Mouse (Mus musculus) layer of hippocampus, adult 9-10 months (tissue): Measurements from ENCODE around the gene Ip6k2.

Experiments used
- DNase-seq: peaks from one replicate; pipeline ENCODE4 v3.0.0; 2022; ENCODE audit warnings: low spot score

Gene Ip6k2

DNA sequence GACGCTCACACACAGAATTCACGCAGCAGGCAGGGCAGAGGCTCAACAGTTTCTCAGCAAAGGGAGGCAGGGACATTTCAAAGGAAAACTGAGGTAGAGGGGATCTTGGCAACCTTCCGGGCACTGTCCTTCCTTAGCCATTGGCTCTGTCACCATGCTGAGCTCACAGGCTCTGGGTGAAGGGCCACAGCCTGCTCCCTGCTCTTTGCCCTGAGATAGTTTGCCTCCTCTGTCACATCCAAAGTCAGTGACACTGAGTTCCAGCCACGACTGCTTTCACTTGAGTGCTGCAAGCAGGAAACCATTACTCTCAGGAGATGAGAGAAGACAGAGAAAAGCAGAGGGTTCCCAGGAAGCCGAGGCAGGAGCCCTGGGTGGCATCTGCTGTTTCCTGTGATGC lies 36.5 kb downstream of the Ip6k2 start:
- no peak for DNase-seq

DNA sequence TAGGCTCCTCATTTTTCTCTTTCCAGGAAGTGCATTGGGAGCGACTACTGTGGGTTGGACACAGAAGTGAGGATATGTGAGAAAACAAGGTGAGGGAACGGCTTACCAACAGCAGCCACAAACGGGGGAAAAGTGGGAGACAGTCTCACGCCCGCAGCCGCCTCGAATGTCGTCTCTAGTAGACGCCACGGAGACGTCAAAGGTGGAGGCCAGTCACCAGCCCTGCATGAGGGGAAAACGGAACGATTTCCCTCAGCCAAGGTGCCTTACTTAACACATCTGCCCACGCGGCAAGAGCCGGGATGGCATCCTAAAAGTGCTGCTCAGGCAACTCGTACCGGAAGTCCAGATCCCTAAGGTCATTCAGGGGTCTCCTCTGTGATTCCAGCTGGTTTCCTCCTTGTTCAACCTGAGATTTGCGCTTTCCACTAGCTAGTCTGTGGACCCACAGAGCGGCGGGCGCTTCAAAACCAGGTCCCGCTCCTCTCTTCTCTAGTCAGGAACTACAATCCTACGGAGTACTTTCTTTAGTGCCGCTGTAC lies 40.6 kb downstream of the Ip6k2 start:
- no peak for DNase-seq

DNA sequence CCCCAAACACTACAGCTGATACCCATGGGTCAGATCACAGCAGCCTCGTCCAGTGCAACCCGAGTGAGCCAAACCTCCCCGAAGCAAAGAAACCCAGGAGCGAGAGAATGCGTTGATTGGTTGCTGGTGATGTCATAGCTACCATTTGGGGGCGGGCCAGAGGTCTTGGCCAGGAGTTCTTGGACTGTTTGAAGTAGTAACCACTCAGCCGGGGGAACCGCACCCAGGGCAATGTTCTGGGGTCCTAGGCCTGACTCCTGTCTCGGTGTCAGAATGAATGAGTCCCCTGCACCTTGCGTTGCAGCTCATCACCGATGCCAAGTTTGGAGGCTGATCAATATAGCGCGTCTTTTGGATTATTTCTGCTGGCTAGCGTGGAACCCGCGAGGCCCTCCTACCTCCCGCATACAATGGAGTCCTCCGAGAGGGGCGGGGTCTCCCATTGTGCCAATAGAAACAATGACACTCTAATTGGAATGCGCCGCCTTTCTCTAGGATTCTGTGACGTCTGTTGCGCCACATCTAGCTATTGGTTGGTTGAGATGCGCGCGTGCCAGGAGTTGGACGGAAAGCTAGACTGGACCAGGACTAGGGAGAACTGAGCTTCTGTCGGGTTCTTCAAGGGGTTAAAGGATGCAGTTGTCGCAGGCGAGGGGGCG lies 41.3 kb downstream of the Ip6k2 start:
- DNase-seq = peak; percentile 81

DNA sequence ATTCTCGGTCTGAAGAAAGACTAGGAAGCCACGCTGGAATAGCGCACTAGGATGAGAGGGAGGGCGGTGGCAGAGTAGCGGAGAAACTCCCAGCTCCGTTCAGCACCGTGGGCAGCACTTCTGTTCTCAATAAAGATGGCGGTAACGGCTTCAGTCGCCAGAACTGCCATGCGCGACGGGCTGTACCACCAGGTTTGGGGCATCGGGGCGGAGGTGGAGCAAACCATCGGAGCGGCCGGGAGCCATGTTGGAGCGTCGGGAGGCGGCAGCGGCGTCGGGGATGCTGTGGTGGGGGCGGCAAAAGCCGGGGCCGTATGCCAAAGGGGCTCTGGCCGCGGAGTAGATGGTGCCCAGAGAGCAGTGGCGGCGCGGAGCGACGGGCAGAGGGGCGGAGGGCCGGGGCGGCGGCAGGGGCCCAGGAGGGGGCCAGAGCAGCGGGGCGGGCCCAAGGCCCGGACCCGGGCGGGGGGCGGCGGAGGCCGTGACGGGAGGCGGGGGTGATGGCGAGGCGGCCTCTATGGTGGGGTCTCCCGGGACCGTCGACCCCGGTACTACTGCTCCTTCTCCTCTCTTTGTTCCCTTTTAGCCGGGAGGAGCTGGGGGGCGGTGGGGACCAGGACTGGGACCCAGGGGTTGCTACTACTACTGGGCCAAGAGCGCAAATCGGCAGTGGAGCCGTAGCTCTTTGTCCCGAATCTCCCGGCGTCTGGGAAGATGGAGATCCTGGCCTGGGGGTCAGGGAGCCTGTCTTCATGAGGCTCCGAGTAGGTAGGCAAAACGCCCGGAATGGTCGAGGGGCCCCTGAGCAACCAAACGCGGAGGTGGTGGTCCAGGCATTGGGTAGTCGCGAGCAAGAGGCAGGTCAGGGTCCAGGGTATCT lies 42.5 kb downstream of the Ip6k2 start, which contains the start of gene Celsr3:
Gene Celsr3, plus strand, starts transcription at position 501 of the 880 bp plus-strand sequence.
- peak; percentile 65 for DNase-seq

DNA sequence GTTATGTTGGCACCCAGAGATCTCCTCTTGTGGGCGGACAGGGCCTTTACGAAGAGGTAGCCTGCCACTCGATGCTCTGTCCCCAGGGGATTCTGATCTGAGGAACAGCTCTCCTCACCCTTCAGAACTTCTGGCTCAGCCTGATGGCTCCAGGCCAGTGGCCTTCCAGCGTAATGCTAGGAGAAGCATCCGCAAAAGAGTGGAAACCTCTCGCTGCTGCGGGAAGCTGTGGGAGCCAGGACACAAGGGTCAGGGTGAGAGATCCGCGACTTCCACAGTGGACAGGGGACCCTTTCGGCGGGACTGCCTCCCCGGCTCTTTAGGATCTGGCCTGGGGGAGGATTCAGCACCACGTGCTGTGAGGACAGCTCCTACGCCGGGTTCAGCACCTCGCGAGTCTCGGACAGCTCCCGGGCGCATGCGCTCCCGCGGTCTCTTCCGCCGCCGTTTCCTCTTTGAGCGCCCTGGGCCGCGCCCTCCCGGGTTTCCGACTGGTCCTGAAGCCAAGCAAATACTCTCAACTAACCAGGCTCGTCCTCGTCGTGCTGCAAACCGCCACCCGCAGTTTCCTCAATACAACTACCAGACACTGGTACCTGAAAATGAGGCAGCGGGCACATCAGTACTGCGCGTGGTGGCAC lies 43.2 kb downstream of the Ip6k2 start:
- no peak for DNase-seq

DNA sequence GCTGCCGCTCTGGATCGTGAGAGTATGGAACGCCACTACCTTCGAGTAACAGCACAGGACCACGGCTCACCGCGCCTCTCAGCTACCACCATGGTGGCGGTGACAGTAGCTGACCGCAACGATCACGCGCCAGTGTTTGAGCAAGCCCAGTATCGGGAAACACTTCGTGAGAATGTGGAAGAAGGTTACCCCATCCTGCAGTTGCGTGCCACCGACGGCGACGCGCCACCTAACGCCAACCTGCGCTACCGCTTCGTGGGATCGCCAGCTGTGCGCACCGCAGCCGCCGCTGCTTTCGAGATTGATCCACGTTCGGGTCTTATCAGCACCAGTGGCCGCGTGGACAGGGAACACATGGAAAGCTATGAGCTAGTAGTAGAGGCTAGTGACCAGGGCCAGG lies 43.9 kb downstream of the Ip6k2 start:
- no peak for DNase-seq

DNA sequence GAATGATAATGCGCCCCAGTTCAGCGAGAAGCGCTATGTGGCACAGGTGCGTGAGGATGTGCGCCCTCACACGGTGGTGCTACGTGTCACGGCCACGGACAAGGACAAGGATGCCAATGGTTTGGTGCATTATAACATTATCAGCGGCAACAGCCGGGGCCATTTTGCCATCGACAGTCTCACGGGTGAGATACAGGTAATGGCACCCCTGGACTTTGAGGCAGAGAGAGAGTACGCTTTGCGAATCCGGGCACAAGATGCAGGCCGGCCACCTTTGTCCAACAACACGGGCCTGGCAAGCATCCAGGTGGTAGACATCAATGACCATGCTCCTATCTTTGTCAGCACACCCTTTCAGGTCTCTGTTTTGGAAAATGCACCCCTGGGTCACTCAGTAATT lies 44.3 kb downstream of the Ip6k2 start:
- DNase-seq = no peak

DNA sequence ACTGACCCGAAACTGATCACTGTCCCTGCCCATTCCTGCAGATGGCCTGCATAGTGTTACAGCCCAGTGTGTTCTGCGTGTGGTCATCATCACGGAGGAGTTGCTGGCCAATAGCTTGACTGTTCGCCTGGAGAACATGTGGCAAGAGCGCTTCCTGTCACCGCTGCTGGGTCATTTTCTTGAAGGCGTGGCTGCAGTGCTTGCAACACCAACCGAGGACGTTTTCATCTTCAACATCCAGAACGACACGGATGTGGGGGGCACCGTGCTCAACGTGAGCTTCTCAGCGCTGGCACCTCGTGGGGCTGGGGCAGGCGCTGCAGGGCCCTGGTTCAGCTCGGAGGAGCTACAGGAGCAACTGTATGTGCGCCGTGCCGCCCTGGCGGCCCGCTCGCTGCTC lies 48.0 kb downstream of the Ip6k2 start:
- DNase-seq = no peak

DNA sequence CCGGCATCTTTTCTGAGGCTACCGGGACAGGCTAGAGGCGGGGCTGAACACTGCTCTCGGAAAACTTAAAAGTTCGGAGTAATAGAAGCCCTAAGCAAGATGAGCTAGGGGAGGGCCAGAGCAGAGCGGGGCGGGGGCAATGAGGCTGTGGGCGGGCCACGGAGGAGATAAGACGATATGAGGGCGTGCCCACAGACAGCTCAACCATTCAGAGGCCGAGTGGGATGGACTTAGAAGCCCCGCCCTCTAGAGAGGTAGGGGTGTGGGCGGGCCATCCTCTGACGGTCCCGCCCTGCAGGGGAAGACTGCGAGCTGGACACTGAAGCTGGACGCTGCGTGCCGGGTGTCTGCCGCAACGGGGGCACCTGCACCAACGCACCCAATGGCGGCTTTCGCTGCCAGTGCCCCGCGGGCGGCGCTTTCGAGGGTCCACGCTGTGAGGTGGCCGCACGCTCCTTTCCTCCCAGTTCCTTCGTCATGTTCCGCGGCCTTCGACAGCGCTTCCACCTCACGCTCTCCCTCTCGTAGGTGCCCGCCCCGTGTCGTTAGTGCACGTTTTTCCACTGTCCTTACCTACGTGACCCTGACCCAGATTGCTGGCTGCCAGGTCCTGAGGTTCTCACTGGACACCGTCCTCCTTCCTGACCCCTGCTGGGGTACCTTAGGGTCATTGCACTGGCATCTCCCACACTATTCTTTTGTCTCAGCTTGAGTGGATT lies 49.0 kb downstream of the Ip6k2 start:
- no peak for DNase-seq

DNA sequence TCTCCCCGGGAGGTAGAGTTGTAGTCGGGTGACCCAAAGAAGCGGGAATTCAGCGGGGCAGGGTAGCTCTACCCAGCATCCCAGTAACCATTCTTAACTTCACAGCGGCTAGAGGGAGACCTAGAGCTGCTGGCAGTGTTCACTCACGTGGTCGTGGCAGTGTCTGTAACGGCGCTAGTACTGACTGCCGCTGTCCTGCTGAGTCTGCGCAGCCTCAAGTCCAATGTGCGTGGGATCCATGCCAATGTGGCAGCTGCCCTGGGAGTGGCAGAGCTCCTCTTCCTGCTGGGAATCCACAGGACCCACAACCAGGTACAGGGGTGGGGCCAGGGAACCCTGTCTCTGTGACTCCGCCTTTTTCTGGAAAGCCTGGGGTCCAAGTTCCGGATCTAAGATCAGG lies 59.4 kb downstream of the Ip6k2 start:
- DNase-seq = no peak

DNA sequence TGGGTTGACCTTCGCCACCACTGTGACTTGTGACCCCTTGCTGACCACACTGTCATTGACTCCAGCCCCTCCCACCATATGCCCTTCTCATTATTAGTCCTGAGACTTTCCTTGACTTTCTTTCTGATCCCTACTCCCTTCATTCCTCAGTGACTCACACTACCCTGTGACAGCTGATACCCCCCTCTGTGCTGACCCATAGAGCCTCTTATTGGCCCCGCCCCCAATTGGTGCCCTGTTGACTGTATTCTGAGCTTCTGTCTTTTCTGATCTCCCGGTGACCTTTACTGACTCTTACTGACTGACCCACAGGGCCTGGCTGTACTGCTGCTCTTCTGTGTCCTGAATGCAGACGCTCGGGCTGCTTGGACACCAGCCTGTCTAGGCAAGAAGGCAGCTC lies 61.8 kb downstream of the Ip6k2 start:
- no peak for DNase-seq

DNA sequence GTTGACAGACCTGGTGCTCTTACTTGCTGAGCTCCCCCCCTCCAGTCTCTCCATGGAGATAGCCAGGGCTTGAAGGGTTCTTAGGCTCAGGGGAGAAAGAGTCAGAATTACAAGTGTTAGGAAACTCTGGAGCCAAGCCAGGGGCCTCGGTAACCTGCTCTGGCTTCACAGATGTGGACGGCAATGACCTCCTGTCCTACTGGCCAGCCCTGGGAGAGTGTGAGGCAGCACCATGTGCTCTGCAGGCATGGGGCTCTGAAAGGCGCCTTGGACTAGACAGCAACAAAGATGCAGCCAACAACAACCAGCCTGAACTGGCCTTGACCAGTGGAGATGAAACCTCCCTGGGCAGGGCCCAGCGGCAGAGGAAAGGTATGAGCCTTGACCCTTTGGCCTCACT lies 63.8 kb downstream of the Ip6k2 start:
- no peak for DNase-seq

DNA sequence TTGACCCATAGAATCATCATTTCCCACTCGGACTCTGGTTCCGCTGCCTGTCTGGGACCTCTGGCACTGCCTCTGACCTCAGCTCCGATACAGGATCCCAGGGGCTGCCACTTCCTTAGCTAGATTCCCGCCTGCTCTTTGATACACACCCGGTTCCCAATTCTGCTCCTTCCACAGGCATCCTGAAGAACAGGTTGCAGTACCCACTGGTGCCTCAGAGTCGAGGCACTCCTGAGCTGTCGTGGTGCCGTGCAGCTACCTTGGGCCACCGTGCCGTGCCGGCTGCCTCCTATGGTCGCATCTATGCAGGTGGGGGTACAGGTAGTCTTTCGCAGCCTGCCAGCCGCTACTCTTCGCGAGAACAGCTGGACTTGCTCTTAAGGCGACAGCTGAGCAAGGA lies 64.8 kb downstream of the Ip6k2 start:
- DNase-seq = no peak

DNA sequence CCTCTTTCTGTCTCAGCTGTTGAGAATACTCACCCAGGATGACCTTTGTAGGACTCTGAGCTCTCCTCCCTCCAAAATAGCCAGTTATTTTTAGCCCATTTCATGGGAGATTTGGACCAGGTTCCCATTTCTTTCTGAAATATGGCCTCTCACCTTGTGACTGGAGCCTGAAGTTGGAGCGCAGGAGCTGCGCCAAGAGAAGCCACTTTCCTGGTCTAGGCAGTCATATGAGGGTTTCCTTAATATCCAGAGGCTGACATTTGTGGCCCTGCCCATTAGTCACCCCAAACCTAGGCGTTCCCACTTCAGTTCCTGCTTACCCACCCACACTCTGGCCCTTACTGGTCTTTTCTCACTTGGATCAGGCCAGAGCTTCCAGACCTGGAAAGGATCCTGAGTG lies 69.4 kb downstream of the Ip6k2 start, which contains the start of gene Slc26a6:
Gene Slc26a6, plus strand, starts transcription at position 308 of the 400 bp plus-strand sequence.
- no peak for DNase-seq

DNA sequence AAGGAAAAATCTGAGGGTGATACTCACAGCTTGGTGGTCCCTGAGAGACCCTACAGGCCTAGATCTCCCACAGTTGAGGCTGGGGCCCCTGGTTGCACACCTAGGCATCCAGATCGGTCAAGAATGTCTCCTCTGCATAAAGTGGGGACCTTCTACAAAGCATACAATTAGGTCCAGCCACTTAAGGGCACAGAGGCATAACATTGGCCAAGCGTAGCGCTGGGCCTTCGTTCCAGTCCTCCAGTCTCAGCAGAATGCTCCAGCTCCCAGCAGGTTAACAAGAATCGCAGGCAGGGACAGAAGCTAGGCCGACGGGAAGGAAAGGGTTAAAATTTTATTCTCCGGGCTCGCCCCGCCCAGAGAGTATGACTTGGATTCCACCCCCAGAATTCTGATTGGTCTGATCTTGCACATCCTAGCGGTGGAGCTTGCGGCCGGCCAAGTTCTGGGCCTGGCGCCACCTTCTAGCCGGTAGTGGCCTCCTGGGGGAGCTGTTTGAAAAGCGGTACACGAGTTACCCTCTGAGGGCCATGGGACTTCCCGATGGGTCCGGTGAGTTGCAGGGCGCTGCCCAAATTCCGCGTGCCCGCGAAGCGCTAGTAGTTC lies 70.1 kb downstream of the Ip6k2 start:
- peak; percentile 86 for DNase-seq

DNA sequence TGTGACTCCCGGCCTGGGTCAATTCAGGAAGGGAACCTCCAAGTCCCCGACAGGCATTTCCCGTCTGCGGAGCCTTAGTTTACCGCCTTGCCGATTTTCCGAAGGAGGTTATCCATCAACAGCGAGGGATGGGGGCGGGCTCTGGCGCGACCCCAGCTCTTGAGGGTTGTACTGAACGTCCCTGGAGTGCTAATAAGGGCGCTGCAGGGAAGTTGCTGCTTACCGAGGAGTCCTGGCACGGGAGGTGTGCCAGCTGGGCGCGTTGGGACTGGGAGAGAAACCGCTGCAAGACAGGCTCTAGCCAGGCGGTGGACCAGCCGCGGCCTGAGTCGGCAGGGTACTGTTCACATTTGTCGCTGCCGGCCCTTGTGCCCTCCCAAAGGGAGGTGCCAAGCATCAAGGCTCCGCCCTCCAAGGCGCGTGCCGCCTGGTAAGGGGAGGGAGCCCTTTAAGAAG lies 70.7 kb downstream of the Ip6k2 start:
- no peak for DNase-seq

DNA sequence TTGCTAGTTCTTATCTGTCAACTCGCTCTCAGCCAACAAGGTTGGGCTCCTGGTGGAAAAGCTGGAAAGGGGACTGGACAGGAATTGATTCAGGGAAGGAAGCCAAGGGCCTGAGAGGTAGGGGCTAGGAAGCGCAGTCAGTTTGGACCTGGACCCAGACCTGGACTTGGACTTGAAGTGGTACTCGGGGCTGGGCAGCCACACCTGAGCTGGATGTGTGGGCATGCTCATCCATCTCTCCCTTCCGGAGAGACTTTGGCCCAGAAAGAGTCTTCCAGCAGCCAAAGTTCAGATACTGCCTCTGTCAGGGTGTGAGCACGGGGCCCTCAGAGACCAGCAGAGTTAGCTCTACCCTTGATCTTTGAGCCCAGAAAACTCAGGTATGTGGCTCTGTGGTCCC lies 71.7 kb downstream of the Ip6k2 start:
- no peak for DNase-seq
